Mouse (Mus musculus): Measurements from ENCODE around the gene Stil. TPM values are rescaled to one million over a fixed set of nuclear protein-coding genes. Genes with fewer than 3 reads are reported as not detected.

Stil gene
- polyA plus RNA-seq, 1 experiment from 2014 or later = 3.1 TPM

GRCm38 (mm10) chr4:115088611-115089338, 88.8 kb downstream of the Stil start, which contains the start of gene Pdzk1ip1:
Pdzk1ip1 (plus strand) TSS chr4:115088708.
- no peak within 1 kb of the TSS for H3K4me2 ChIP-seq
- H3K36me3 ChIP-seq = no peaks in the 10 kb centered on the region
- H3K27ac ChIP-seq = no peak within 1 kb of the TSS
- no peaks in the 10 kb centered on the region for H3K4me1 ChIP-seq (replicated peaks)
- H3K9me3 ChIP-seq = no peaks in the 10 kb centered on the region
- ATAC-seq (ENCODE audit: low FRiP score) = no peak
- no peak within 1 kb of the TSS for H3K9ac ChIP-seq
- H3K27me3 ChIP-seq = peaks cover 58% of the 10 kb centered on the region
- no peak within 1 kb of the TSS for H3K4me3 ChIP-seq
- WGBS = 28% methylated on average over 11 of the region's 11 CpGs

- Histone ChIP-seq H3K36me3 (no peaks in the 10 kb centered on the region), H3K9me3 (no peaks in the 10 kb centered on the region), H3K27ac (no peak overlapping the region), H3K4me2 (no peak overlapping the region), H3K9ac (no peak overlapping the region), H3K4me1 (replicated peaks) (peaks cover 3% of the 10 kb centered on the region), H3K27me3 (peaks cover 63% of the 10 kb centered on the region), H3K4me3 (no peak overlapping the region)
- ATAC-seq (ENCODE audit: low FRiP score) = no peak
- WGBS = 74% methylated on average over 2 of the region's 2 CpGs
Measured at GRCm38 (mm10) chr4:115090592-115090991, 90.6 kb downstream of the Stil start.

GRCm38 (mm10) chr4:115091806-115092205, 91.8 kb downstream of the Stil start:
- no peak overlapping the region for H3K9ac ChIP-seq
- no peak overlapping the region for H3K4me2 ChIP-seq
- no peak for ATAC-seq (ENCODE audit: low FRiP score)
- peaks cover 72% of the 10 kb centered on the region for H3K27me3 ChIP-seq
- no peak overlapping the region for H3K27ac ChIP-seq
- H3K4me3 ChIP-seq = no peak overlapping the region
- H3K4me1 ChIP-seq (replicated peaks) = peaks cover 15% of the 10 kb centered on the region
- no peaks in the 10 kb centered on the region for H3K36me3 ChIP-seq
- 82% methylated on average over 3 of the region's 3 CpGs for WGBS
- no peaks in the 10 kb centered on the region for H3K9me3 ChIP-seq

Other genes with a start within 250 kb of the Stil start
- gene Gm12830, start 178.4 kb upstream of the Stil start, polyA plus RNA-seq (2015; fragmentation: Nextera tagmentation; extraction: Ambion mirVana) = not detected in 2 replicates
- gene Foxd2, start 91.3 kb upstream of the Stil start, polyA plus RNA-seq (2015; fragmentation: Nextera tagmentation; extraction: Ambion mirVana) = 0.21 and 0.28 TPM in 2 replicates
- gene Foxe3, start 74.1 kb upstream of the Stil start, polyA plus RNA-seq (2015; fragmentation: Nextera tagmentation; extraction: Ambion mirVana) = not detected in 2 replicates
- gene Cmpk1, start 12.9 kb upstream of the Stil start, polyA plus RNA-seq (2015; fragmentation: Nextera tagmentation; extraction: Ambion mirVana) = 186 and 191 TPM in 2 replicates
- gene Tal1, start 56.3 kb downstream of the Stil start, polyA plus RNA-seq (2015; fragmentation: Nextera tagmentation; extraction: Ambion mirVana) = 3.8 and 6.7 TPM in 2 replicates
- gene Pdzk1ip1, start 88.5 kb downstream of the Stil start, polyA plus RNA-seq (2015; fragmentation: Nextera tagmentation; extraction: Ambion mirVana) = 5.5 and 10.3 TPM in 2 replicates
- 5.9 and 6.7 TPM in 2 replicates for gene Cyp4x1, start 134.1 kb downstream of the Stil start, polyA plus RNA-seq (2015; fragmentation: Nextera tagmentation; extraction: Ambion mirVana)
- not detected in 2 replicates for gene Cyp4a29, start 241.9 kb downstream of the Stil start, polyA plus RNA-seq (2015; fragmentation: Nextera tagmentation; extraction: Ambion mirVana)

Measured in hindbrain, embryonic 13.5 days (tissue).